Mouse (Mus musculus) cerebellum, adult 2 months (tissue): ENCODE data around the gene Neu1. TPM values are rescaled to one million over a fixed set of nuclear protein-coding genes. Genes with fewer than 3 reads are reported as not detected.

ENCODE experiments used
- DNase-seq, 2 experiments: peaks; one replicate each; pipeline ENCODE4 v3.0.0; 2021
- H3K27ac ChIP-seq: fragments of 200-500 bp; 2 replicates; pipeline ENCODE4 v1.5.1; 2012; ENCODE audit warnings: low read length, control low read depth, inconsistent platforms; ENCODE audit not compliant: insufficient read depth
- H3K27me3 ChIP-seq: fragments of 200-500 bp; 2 replicates; pipeline ENCODE4 v1.6.1; 2012; ENCODE audit warnings: inconsistent platforms, mild to moderate bottlenecking, low read length, moderate library complexity; ENCODE audit not compliant: control insufficient read depth, insufficient read depth
- H3K4me1 ChIP-seq: fragments of 200-500 bp; 2 replicates; pipeline ENCODE4 v1.6.1; 2011; ENCODE audit warnings: low read length; ENCODE audit not compliant: control insufficient read depth, insufficient read depth
- H3K4me3 ChIP-seq: fragments of 200-500 bp; replicated peaks from 2 replicates; pipeline ENCODE3; 2011; ENCODE audit warnings: mild to moderate bottlenecking, low read depth, low read length, control low read depth; ENCODE audit not compliant: insufficient read depth
- CTCF ChIP-seq: fragments of 200-500 bp; IDR thresholded peaks from 2 replicates; pipeline ENCODE4 v1.5.1; 2011; ENCODE audit warnings: low read depth, mild to moderate bottlenecking, control low read depth, low read length, moderate library complexity, borderline replicate concordance; ENCODE audit not compliant: insufficient read depth
- POLR2A ChIP-seq: fragments of 200-500 bp; IDR thresholded peaks from 2 replicates; pipeline ENCODE4 v1.6.1; 2011; ENCODE audit warnings: low read length, control low read depth, borderline replicate concordance; ENCODE audit not compliant: insufficient read depth
- WGBS: fragments of 180-500 bp; shearing (Covaris S2); methylation state at CpG from one replicate; pipeline ENCODE4 v1.1.7; 2018; 5-methylcytosine and 5-hydroxymethylcytosine counted together
- polyA plus RNA-seq: library from polyadenylated mRNA; depleted of rRNA; stranded (reverse); fragments of >200 nt; gene quantifications from 2 replicates; pipeline ENCODE4 v1.2.3, GENCODE M21; 2012; rRNA removed

Gene Neu1
- polyA plus RNA-seq, 1 experiment: 58.7 TPM

DNA sequence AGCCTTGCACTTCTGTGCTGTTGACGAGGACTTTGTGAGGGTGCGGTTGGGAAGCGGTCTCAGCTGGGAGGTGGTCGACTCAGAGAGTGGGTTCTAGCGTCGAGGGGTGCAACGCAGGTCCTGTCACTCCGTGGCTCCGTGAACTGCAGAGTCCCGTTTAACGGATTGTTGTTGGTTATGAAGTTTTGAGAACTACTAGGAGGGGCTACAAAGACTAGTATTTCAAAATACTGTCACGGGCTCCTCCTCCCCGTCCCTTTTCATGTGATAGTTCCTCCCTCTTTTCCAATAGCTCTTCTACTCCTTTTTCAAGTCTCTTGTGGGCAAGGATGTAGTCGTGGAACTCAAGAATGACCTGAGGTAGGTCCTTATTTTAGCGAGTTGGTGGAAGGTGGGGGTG lies 51.3 kb downstream of the Neu1 start:
- H3K4me1 ChIP-seq: peaks cover 3% of the 10 kb centered on the region; the same call in 1 of the 2 replicates
- no peak for TF ChIP-seq POLR2A
- no peak for TF ChIP-seq CTCF
- H3K27ac ChIP-seq: 0 out of 2 replicates have a peak overlapping the region, but pooled peaks have one; percentile 89
- DNase-seq: no peak
- H3K27me3 ChIP-seq: no peaks in the 10 kb centered on the region
- WGBS: under 1% methylated on average over 15 of the region's 15 CpGs
- peak overlapping the region; percentile 75 for H3K4me3 ChIP-seq

- no peak for TF ChIP-seq POLR2A
- no peak for TF ChIP-seq CTCF
- Histone ChIP-seq H3K27ac (no peak overlapping the region), H3K4me1 (peaks cover 3% of the 10 kb centered on the region; the same call in 1 of the 2 replicates), H3K4me3 (no peak overlapping the region), H3K27me3 (no peaks in the 10 kb centered on the region)
- DNase-seq: peak in 1 of 2 experiments; percentile 29
- 70% methylated on average over 2 of the region's 2 CpGs for WGBS
These were observed 53.2 kb downstream of the Neu1 start for GRCm38 (mm10) chr17:34984218-34984617.

Other genes starting within 250 kb of the Neu1 start
- gene C4b, start 187.4 kb upstream of the Neu1 start, polyA plus RNA-seq: 8.5 and 10.2 TPM in 2 replicates
- not detected in 2 replicates for gene Cyp21a1, start 126.7 kb upstream of the Neu1 start, polyA plus RNA-seq
- gene Stk19, start 94.3 kb upstream of the Neu1 start, polyA plus RNA-seq: 52.9 TPM in 2 replicates
- gene Dxo, start 94.2 kb upstream of the Neu1 start, polyA plus RNA-seq: 59.6 and 62.5 TPM in 2 replicates
- gene Skiv2l, start 81.0 kb upstream of the Neu1 start, polyA plus RNA-seq: 77.4 and 87.2 TPM in 2 replicates
- gene Nelfe, start 80.9 kb upstream of the Neu1 start, polyA plus RNA-seq: 47.2 and 47.9 TPM in 2 replicates
- 0.14 and 0.20 TPM in 2 replicates for gene Cfb, start 68.7 kb upstream of the Neu1 start, polyA plus RNA-seq
- gene Zbtb12, start 51.8 kb upstream of the Neu1 start, polyA plus RNA-seq: 8.2 and 8.3 TPM in 2 replicates
- gene Gm20547, start 49.2 kb upstream of the Neu1 start, polyA plus RNA-seq: 0.08 and 0.10 TPM in 2 replicates
- 2.3 and 2.9 TPM in 2 replicates for gene C2, start 33.0 kb upstream of the Neu1 start, polyA plus RNA-seq
- 174 and 182 TPM in 2 replicates for gene Ehmt2, start 32.8 kb upstream of the Neu1 start, polyA plus RNA-seq
- 0.05 TPM in 1 of 2 replicates, not detected in the other for gene Slc44a4, start 16.8 kb upstream of the Neu1 start, polyA plus RNA-seq
- 4.6 and 9.2 TPM in 2 replicates for gene Hspa1b, start 28.0 kb downstream of the Neu1 start, polyA plus RNA-seq
- not detected in 2 replicates for gene Gm20481, start 38.7 kb downstream of the Neu1 start, polyA plus RNA-seq
- 10.5 and 14.9 TPM in 2 replicates for gene Hspa1a, start 40.9 kb downstream of the Neu1 start, polyA plus RNA-seq
- gene Hspa1l, start 41.5 kb downstream of the Neu1 start, polyA plus RNA-seq: 0.49 and 0.89 TPM in 2 replicates
- 56.2 and 63.7 TPM in 2 replicates for gene Lsm2, start 50.6 kb downstream of the Neu1 start, polyA plus RNA-seq
- gene Vars, start 69.7 kb downstream of the Neu1 start, polyA plus RNA-seq: 65.3 and 77.0 TPM in 2 replicates
- gene Vwa7, start 85.3 kb downstream of the Neu1 start, polyA plus RNA-seq: 25.5 and 30.1 TPM in 2 replicates
- 2.0 and 2.3 TPM in 2 replicates for gene Sapcd1, start 96.8 kb downstream of the Neu1 start, polyA plus RNA-seq
- gene Msh5, start 115.5 kb downstream of the Neu1 start, polyA plus RNA-seq: 4.3 and 5.5 TPM in 2 replicates
- gene Clic1, start 118.7 kb downstream of the Neu1 start, polyA plus RNA-seq: 41.2 and 42.9 TPM in 2 replicates
- 59.5 and 63.3 TPM in 2 replicates for gene Ddah2, start 127.8 kb downstream of the Neu1 start, polyA plus RNA-seq
- 0.11 and 0.15 TPM in 2 replicates for gene Ly6g6c, start 134.1 kb downstream of the Neu1 start, polyA plus RNA-seq
- gene Mpig6b, start 134.9 kb downstream of the Neu1 start, polyA plus RNA-seq: 0.25 and 0.43 TPM in 2 replicates
- 5.3 and 6.3 TPM in 2 replicates for gene Ly6g6e, start 145.6 kb downstream of the Neu1 start, polyA plus RNA-seq
- 8.5 and 10.4 TPM in 2 replicates for gene Ly6g6d, start 146.8 kb downstream of the Neu1 start, polyA plus RNA-seq
- 0.86 and 1.1 TPM in 2 replicates for gene Ly6g6f, start 154.4 kb downstream of the Neu1 start, polyA plus RNA-seq
- gene Abhd16a, start 158.0 kb downstream of the Neu1 start, polyA plus RNA-seq: 337 and 394 TPM in 2 replicates
- 0.28 TPM in 1 of 2 replicates, not detected in the other for gene Ly6g5c, start 177.0 kb downstream of the Neu1 start, polyA plus RNA-seq
- gene Ly6g5b, start 184.2 kb downstream of the Neu1 start, polyA plus RNA-seq: 2.2 and 3.4 TPM in 2 replicates
- 32.7 TPM in 2 replicates for gene Gpank1, start 190.2 kb downstream of the Neu1 start, polyA plus RNA-seq
- gene Csnk2b, start 190.8 kb downstream of the Neu1 start, polyA plus RNA-seq: 231 TPM in 2 replicates
- 12.3 and 14.6 TPM in 2 replicates for gene D17H6S53E, start 195.1 kb downstream of the Neu1 start, polyA plus RNA-seq
- 0.21 and 0.28 TPM in 2 replicates for gene Apom, start 200.8 kb downstream of the Neu1 start, polyA plus RNA-seq
- 211 and 226 TPM in 2 replicates for gene Bag6, start 203.9 kb downstream of the Neu1 start, polyA plus RNA-seq
- gene Prrc2a, start 233.6 kb downstream of the Neu1 start, polyA plus RNA-seq: 277 and 289 TPM in 2 replicates
- 2.1 and 4.1 TPM in 2 replicates for gene Aif1, start 244.8 kb downstream of the Neu1 start, polyA plus RNA-seq